Mouse (Mus musculus) stomach, postnatal 0 days (tissue): ENCODE results near the gene Pde4c.

Experiments used
- CTCF ChIP-seq: IDR thresholded peaks from 2 replicates; pipeline ENCODE4 v1.5.1; 2016; ENCODE audit warnings: antibody characterized with exemption, low read depth, mild to moderate bottlenecking, moderate library complexity
- EP300 ChIP-seq: optimal IDR thresholded peaks from 2 replicates; pipeline ENCODE3; 2016; ENCODE audit warnings: antibody characterized with exemption

DNA sequence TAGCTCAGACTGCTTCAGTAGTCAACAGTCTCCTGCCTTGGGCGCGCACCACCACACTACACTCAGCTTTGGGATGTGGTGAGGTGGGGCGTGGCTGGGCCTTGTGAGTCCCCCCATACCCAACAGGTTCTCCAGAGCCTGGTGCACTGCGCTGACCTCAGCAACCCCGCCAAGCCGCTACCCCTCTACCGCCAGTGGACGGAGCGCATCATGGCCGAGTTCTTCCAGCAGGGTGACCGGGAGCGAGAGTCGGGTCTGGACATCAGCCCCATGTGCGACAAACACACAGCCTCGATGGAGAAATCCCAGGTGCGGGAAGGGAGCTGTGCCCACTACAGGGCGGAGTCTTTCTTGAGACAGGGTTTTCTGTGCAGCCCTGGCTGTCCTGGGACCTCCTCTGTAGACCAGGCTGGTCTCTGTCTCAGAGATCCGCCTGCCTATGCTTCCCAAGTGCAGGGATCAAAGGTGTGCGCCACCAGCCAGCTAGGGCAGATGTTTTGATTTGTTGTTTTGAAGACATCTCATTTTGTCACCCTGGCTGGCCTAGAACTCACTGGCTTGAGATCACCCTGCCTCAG is 25.7 kb downstream of the Pde4c start:
- TF ChIP-seq CTCF (no peak), EP300 (no peak)
